Mouse (Mus musculus) ovary, postnatal 10 days (tissue): ENCODE measurements around the gene Gars.

Experiments used
- DNase-seq: peaks from one replicate; pipeline ENCODE4 v3.0.0; 2022; ENCODE audit warnings: low spot score

Gene Gars

DNA sequence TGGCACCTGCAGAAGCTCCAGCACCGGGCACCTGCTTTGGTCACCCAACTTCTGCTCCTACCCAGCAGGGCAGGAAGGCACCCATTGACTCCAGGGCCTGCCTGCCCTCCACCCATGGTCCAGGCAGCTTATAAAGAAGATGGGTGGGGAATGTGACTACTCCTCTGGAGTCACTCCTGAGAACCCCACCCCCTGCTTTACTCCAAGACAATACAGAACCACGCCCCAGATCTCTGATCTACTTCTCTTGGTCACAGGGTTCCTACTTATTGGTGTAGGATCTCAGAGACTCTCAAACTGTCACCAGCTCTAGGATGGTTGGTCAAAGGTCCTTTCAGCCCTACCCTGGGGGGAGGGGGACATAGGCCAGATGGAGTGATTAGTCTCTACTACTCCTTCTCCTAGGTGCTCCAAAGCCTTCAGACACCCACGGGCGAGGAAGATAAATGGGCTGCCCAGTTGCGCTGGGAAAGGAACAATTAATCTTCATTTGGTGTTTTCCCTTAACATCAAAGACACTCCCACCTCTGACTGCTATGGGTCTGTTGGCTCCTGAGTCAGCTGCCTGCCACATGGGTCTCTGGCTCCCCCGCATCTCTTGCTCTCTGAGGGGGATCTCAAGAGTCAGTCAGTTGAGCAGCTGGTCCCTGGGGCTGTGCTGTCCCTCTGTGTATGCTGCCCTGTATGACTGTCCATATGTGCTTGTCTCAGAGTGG is 55.8 kb downstream of the Gars start:
- no peak for DNase-seq

DNA sequence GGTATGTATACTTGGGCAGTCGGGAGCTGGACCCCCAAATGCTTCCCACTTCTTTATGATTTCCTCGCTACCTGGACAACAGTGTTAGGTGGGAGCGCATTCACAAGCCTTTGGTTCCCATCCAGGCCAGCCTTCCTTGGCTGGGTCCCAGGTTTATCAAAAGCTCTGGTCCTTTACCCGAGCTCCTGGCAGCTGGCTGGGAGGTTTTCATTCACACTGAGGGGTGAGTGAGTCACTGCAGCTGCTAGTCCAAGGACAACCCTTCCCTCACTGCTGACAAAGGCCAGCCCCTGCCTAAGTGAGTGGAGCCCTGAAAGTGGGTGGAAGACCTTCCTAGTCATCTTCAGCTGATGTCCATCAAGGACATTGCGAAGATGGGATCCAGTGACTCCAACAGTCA is 60.2 kb downstream of the Gars start:
- no peak for DNase-seq

GRCm38 (mm10) chr6:55098603-55099002 is 60.8 kb downstream of the Gars start:
- DNase-seq, result no peak

- DNase-seq, result no peak
Observed at GRCm38 (mm10) chr6:55108358-55108757, 70.6 kb downstream of the Gars start.

DNA sequence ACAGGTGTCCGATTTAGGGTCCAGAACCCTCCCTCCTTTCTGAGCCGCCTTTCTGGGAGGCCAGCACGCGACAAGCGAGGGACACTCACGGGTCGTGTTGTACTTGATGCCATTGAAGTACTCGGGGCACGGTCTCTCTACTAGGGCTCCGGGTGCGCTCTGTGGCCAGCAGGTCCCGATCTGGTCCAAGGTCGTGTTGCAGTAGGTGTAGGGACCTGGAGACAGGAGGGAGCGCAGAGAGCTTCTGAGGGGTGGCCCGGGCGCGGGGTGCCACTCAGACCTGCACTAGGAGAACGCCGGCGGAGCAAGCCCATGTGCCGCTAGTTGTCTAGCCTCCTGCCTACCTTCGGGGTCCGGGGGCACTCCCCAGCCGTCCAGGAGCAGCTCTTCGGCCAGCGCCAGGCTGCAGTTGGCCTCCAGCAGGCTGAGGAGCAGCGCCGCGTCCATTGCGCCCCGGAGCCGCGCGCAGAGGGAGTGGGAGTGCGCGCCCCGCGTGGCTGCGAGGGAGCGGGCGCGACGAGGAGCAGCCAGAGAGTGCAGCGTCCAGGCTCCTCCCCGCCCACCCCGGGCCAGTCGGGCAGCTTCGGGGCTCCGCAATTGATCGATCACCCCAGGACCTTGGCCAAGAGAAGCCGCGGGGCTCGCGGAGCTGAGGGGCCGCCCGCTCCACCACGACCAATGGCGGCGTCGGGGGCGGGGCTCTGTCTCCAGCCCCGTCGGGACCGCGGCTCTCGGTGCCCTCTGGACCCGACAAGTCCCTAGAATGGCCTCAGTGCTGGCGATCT is 79.7 kb downstream of the Gars start:
- no peak for DNase-seq

DNA sequence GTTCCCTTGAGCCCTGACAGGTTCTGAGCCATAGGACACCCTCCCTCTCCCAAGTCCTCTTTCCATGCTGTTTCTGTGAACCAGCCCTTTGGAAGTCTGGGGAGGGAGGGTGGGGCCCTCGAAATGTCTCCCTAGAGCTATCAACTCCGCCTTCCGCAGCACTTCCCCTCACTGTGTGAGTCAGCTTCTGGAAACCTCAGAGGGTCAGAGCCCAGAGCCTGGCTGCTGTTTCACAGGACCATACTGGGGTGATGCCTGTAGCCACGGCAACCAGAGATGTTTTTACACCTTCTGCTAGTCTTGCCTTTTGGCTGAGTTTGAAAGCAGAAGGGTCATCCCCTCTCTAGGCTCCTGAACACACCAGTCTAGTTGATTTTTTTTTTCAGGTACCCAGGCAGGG is 85.2 kb downstream of the Gars start:
- DNase-seq, result no peak

DNA sequence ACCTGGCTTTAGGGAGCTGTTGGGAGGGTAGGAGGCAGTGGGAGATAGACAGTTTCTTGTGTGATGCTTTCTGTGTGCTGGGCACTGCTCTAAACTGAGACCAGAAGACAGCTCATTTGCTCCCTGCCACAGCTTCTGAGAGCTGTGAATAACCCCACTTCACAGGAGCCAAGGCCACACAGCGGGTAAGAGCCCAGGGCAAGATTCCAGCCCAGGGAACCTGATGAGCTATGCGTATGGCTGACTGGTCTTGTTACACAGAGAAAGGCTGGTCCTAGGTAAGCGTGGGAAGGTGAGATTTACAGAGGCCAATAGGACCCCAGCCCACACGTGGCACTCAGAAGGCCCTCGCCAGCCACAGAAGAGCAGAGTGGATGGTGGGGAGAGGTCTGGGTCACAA is 88.8 kb downstream of the Gars start:
- no peak for DNase-seq

DNA sequence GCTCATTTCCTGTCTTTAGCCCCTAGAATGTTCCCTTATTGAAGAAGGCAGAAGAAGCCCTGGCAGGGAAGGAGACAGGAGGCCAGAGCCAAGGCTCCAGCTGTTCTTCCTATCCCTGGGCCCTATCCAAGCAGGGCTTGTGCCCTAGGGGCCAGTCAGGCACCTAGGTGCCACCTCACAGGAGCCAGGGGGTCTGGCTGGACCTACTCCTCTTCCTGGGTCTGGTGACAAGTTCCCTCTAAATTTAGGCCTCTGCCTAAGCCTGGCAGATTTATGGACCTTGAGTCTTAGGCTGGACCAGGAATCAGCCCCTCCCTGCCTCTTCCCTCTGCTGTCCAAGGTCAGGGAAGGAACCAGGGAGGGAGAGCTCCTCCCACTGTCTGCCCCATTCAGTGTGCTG is 90.6 kb downstream of the Gars start:
- DNase-seq, result no peak
